Mouse (Mus musculus): Measurements from ENCODE around the gene Adcy7. TPM values are rescaled to one million over a fixed set of nuclear protein-coding genes. Genes with fewer than 3 reads are reported as not detected.

The Adcy7 gene
- total and polyA plus RNA-seq, 2 experiments, result 1.6 to 2.1 TPM

DNA sequence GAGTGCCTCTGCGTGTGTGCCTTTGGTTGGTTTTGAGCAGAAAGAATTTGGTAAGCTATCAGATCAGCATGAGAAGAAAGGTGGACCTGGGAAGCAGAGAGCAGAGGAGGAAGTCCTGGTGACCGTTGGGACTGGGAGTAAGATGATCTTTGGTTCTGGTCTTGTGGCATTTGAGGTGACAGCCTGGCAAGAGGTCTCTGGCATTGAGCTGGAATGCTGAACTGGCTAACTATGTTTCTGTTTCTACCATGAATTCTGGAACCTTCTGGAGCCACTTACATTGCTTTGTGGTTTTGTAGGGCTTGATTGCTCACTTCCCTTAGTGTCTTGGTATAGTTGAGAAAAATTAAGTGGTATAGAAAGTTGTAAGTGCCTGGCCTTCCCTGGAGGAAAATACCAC is 34.6 kb upstream of the Adcy7 start:
- Histone ChIP-seq H3K4me1 (ENCODE audit: control insufficient read depth, insufficient read depth, low read length) (peaks cover 20% of the 10 kb centered on the region), H3K27me3 (ENCODE audit: control insufficient read depth, insufficient read depth, low read length) (no peaks in the 10 kb centered on the region), H3K79me2 (ENCODE audit: control insufficient read depth, insufficient read depth, low read length) (peaks cover 45% of the 10 kb centered on the region; the same call in 1 of the 2 replicates), H3K36me3 (ENCODE audit: control insufficient read depth, insufficient read depth, low read length) (no peaks in the 10 kb centered on the region; the same call in 1 of the 2 replicates), H3K9ac (ENCODE audit: low read depth, low read length) (no peak overlapping the region), H3K27ac (replicated peaks; ENCODE audit: insufficient read depth, low read depth, low read length) (peak overlapping the region; percentile 8), H3K4me3 (ENCODE audit: insufficient read depth, low read depth, low read length) (no peak overlapping the region)
- peak; percentile 72 for DNase-seq (ENCODE audit: extremely low read depth, low read depth, low spot score)
- WGBS, result 33% methylated on average over 2 of the region's 2 CpGs
- TF ChIP-seq POLR2A (IDR thresholded peaks at IDR 0.05; ENCODE audit: extremely low read depth, insufficient read depth, low read length), result no peak
- no peak for TF ChIP-seq CTCF (IDR thresholded peaks at IDR 0.05; ENCODE audit: low read depth, low read length)

GRCm38 (mm10) chr8:88239277-88239676 is 32.9 kb upstream of the Adcy7 start:
- Histone ChIP-seq H3K4me1 (ENCODE audit: control insufficient read depth, insufficient read depth, low read length) (peaks cover 20% of the 10 kb centered on the region), H3K27ac (replicated peaks; ENCODE audit: insufficient read depth, low read depth, low read length) (no peak overlapping the region), H3K36me3 (ENCODE audit: control insufficient read depth, insufficient read depth, low read length) (peaks cover 4% of the 10 kb centered on the region), H3K27me3 (ENCODE audit: control insufficient read depth, insufficient read depth, low read length) (no peaks in the 10 kb centered on the region), H3K79me2 (ENCODE audit: control insufficient read depth, insufficient read depth, low read length) (peaks cover 34% of the 10 kb centered on the region; the same call in 1 of the 2 replicates), H3K9ac (ENCODE audit: low read depth, low read length) (no peak overlapping the region), H3K4me3 (ENCODE audit: insufficient read depth, low read depth, low read length) (no peak overlapping the region)
- DNase-seq (ENCODE audit: extremely low read depth, low read depth, low spot score), result no peak
- WGBS, result 87% methylated on average over 5 of the region's 5 CpGs
- TF ChIP-seq POLR2A (IDR thresholded peaks at IDR 0.05; ENCODE audit: extremely low read depth, insufficient read depth, low read length) (no peak), CTCF (IDR thresholded peaks at IDR 0.05; ENCODE audit: low read depth, low read length) (no peak)

DNA sequence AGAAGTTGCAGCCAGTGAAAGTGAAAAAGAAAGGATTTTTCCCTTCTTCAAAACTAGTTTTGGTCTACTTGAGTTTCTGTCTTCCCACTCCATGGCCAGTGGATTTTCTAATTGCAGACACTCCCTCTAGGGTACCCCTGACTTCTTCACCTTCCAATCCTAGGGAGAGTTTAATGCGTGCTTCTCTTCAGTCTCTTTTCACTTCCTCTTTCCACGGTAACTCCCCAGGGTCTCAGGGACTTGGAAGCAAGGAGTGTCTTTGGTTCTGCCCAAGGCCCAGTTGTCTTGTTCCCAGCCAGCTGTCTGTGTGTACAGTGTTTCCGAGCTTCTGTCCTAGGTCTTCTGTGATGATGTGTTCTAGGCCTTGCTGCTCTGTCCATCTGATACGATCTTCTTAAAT is 30.3 kb upstream of the Adcy7 start:
- 87% methylated on average over 4 of the region's 4 CpGs for WGBS
- no peak overlapping the region for H3K4me3 ChIP-seq (ENCODE audit: insufficient read depth, low read depth, low read length)
- no peak overlapping the region for H3K27ac ChIP-seq (replicated peaks; ENCODE audit: insufficient read depth, low read depth, low read length)
- peaks cover 12% of the 10 kb centered on the region for H3K4me1 ChIP-seq (ENCODE audit: control insufficient read depth, insufficient read depth, low read length)
- H3K9ac ChIP-seq (ENCODE audit: low read depth, low read length), result no peak overlapping the region
- H3K36me3 ChIP-seq (ENCODE audit: control insufficient read depth, insufficient read depth, low read length), result peaks cover 18% of the 10 kb centered on the region
- DNase-seq (ENCODE audit: extremely low read depth, low read depth, low spot score), result no peak
- H3K79me2 ChIP-seq (ENCODE audit: control insufficient read depth, insufficient read depth, low read length), result peaks cover 18% of the 10 kb centered on the region; the same call in 1 of the 2 replicates
- H3K27me3 ChIP-seq (ENCODE audit: control insufficient read depth, insufficient read depth, low read length), result no peaks in the 10 kb centered on the region
- TF ChIP-seq POLR2A (IDR thresholded peaks at IDR 0.05; ENCODE audit: extremely low read depth, insufficient read depth, low read length) (no peak), CTCF (IDR thresholded peaks at IDR 0.05; ENCODE audit: low read depth, low read length) (no peak)

- Histone ChIP-seq H3K4me1 (ENCODE audit: control insufficient read depth, insufficient read depth, low read length) (no peaks in the 10 kb centered on the region; the same call in 1 of the 2 replicates), H3K27me3 (ENCODE audit: control insufficient read depth, insufficient read depth, low read length) (no peaks in the 10 kb centered on the region), H3K27ac (replicated peaks; ENCODE audit: insufficient read depth, low read depth, low read length) (no peak overlapping the region), H3K9ac (ENCODE audit: low read depth, low read length) (no peak overlapping the region), H3K36me3 (ENCODE audit: control insufficient read depth, insufficient read depth, low read length) (peaks cover 33% of the 10 kb centered on the region), H3K4me3 (ENCODE audit: insufficient read depth, low read depth, low read length) (no peak overlapping the region), H3K79me2 (ENCODE audit: control insufficient read depth, insufficient read depth, low read length) (peaks cover 3% of the 10 kb centered on the region; the same call in 1 of the 2 replicates)
- TF ChIP-seq CTCF (IDR thresholded peaks at IDR 0.05; ENCODE audit: low read depth, low read length) (peak; percentile 98), POLR2A (IDR thresholded peaks at IDR 0.05; ENCODE audit: extremely low read depth, insufficient read depth, low read length) (no peak)
- DNase-seq (ENCODE audit: extremely low read depth, low read depth, low spot score), result peak; percentile 49
- 77% methylated on average over 4 of the region's 4 CpGs for WGBS
Observed at GRCm38 (mm10) chr8:88244298-88244697, 27.9 kb upstream of the Adcy7 start.

- WGBS, result 88% methylated on average over 3 of the region's 3 CpGs
- no peaks in the 10 kb centered on the region for H3K27me3 ChIP-seq (ENCODE audit: control insufficient read depth, insufficient read depth, low read length)
- H3K9ac ChIP-seq (ENCODE audit: low read depth, low read length), result no peak overlapping the region
- H3K4me3 ChIP-seq (ENCODE audit: insufficient read depth, low read depth, low read length), result no peak overlapping the region
- no peak for DNase-seq (ENCODE audit: extremely low read depth, low read depth, low spot score)
- TF ChIP-seq POLR2A (IDR thresholded peaks at IDR 0.05; ENCODE audit: extremely low read depth, insufficient read depth, low read length) (no peak), CTCF (IDR thresholded peaks at IDR 0.05; ENCODE audit: low read depth, low read length) (peak; percentile 17; the same call in 1 of the 2 replicates)
- H3K79me2 ChIP-seq (ENCODE audit: control insufficient read depth, insufficient read depth, low read length), result no peaks in the 10 kb centered on the region
- peaks cover 54% of the 10 kb centered on the region for H3K36me3 ChIP-seq (ENCODE audit: control insufficient read depth, insufficient read depth, low read length)
- H3K4me1 ChIP-seq (ENCODE audit: control insufficient read depth, insufficient read depth, low read length), result no peaks in the 10 kb centered on the region
- no peak overlapping the region for H3K27ac ChIP-seq (replicated peaks; ENCODE audit: insufficient read depth, low read depth, low read length)
Observed at GRCm38 (mm10) chr8:88252791-88253190, 19.4 kb upstream of the Adcy7 start.

- TF ChIP-seq POLR2A (IDR thresholded peaks at IDR 0.05; ENCODE audit: extremely low read depth, insufficient read depth, low read length) (no peak), CTCF (IDR thresholded peaks at IDR 0.05; ENCODE audit: low read depth, low read length) (no peak)
- Histone ChIP-seq H3K9ac (ENCODE audit: low read depth, low read length) (no peak overlapping the region), H3K4me3 (ENCODE audit: insufficient read depth, low read depth, low read length) (no peak overlapping the region), H3K27me3 (ENCODE audit: control insufficient read depth, insufficient read depth, low read length) (no peaks in the 10 kb centered on the region), H3K36me3 (ENCODE audit: control insufficient read depth, insufficient read depth, low read length) (peaks cover 55% of the 10 kb centered on the region), H3K27ac (replicated peaks; ENCODE audit: insufficient read depth, low read depth, low read length) (no peak overlapping the region), H3K4me1 (ENCODE audit: control insufficient read depth, insufficient read depth, low read length) (no peaks in the 10 kb centered on the region), H3K79me2 (ENCODE audit: control insufficient read depth, insufficient read depth, low read length) (no peaks in the 10 kb centered on the region)
- WGBS, result 90% methylated on average over 7 of the region's 7 CpGs
- no peak for DNase-seq (ENCODE audit: extremely low read depth, low read depth, low spot score)
Observed at GRCm38 (mm10) chr8:88254957-88255356, 17.2 kb upstream of the Adcy7 start.
